Mouse (Mus musculus) kidney, adult 2 months (tissue): ENCODE data around the gene Nap1l4.

Experiments
- CTCF ChIP-seq: fragments of 200-500 bp; conservative IDR thresholded peaks from 2 replicates; pipeline ENCODE4 v1.5.1; 2011; ENCODE audit warnings: low read depth, mild to moderate bottlenecking, control low read depth, low read length, moderate library complexity, mixed read lengths; ENCODE audit not compliant: insufficient read depth, insufficient read length
- POLR2A ChIP-seq: fragments of 200-500 bp; IDR thresholded peaks from one replicate; pipeline ENCODE4 v1.6.1; 2011; ENCODE audit warnings: low read depth, low read length, control low read depth

DNA sequence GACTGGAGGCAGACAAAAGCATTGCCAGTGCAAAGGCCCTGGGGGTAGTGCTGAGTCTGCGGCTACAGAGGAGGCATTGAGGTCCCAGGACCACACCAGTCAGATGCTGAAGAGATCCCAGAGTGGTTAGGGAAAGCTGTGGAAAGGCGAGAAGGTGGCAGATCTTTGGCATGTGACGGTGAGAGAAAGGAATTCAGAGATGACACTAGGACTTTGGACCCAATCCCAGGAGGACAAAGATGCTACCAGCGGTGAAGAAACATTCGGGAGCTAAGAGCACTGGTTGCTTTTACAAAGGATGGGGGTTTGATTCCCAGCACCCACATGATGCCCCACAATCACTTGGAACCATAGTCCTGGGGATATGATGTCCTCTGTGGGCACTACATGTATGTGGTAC, 71.1 kb downstream of the Nap1l4 start:
- TF ChIP-seq POLR2A = no peak
- TF ChIP-seq CTCF = no peak
